Mouse (Mus musculus) embryonic facial prominence, embryonic 15.5 days (tissue): ENCODE data around the gene Tmem208. TPM values are rescaled to one million over a fixed set of nuclear protein-coding genes. Genes with fewer than 3 reads are reported as not detected.
A peak's percentile ranks its signal among the peaks of the same experiment; 100 is the strongest.

Source experiments
- ATAC-seq: fragments of 200-750 bp; cut with Nextera tagmentation; 2 replicates; pipeline ENCODE4 v1.8.0; 2017; ENCODE audit warnings: low read depth, moderate TSS enrichment; ENCODE audit not compliant: insufficient number of reproducible peaks, low FRiP score, low TSS enrichment
- H3K27ac ChIP-seq: fragments of 300-500 bp; sonication (generic); replicated peaks from 2 replicates; pipeline ENCODE4 v1.5.1; 2015; ENCODE audit warnings: mild to moderate bottlenecking, inconsistent platforms
- H3K27me3 ChIP-seq: fragments of 300-500 bp; sonication (generic); 2 replicates; pipeline ENCODE4 v1.6.1; 2015; ENCODE audit warnings: inconsistent platforms
- H3K36me3 ChIP-seq: fragments of 300-500 bp; sonication (generic); 2 replicates; pipeline ENCODE4 v1.6.1; 2015; ENCODE audit warnings: mild to moderate bottlenecking, inconsistent platforms
- H3K4me1 ChIP-seq: fragments of 300-500 bp; sonication (generic); 2 replicates; pipeline ENCODE4 v1.6.1; 2015; ENCODE audit warnings: inconsistent platforms
- H3K4me2 ChIP-seq: fragments of 300-500 bp; sonication (generic); replicated peaks from 2 replicates; pipeline ENCODE4 v1.6.1; 2015; ENCODE audit warnings: mild to moderate bottlenecking, inconsistent platforms
- H3K4me3 ChIP-seq: fragments of 300-500 bp; sonication (generic); replicated peaks from 2 replicates; pipeline ENCODE4 v1.5.1; 2015; ENCODE audit warnings: mild to moderate bottlenecking, inconsistent platforms
- H3K9ac ChIP-seq: fragments of 300-500 bp; sonication (generic); 2 replicates; pipeline ENCODE4 v1.6.1; 2015; ENCODE audit warnings: inconsistent platforms
- H3K9me3 ChIP-seq: fragments of 300-500 bp; sonication (generic); replicated peaks from 2 replicates; pipeline ENCODE4 v1.6.1; 2016; ENCODE audit warnings: inconsistent platforms
- WGBS: fragments of 180-500 bp; shearing (Covaris S2); methylation state at CpG from one replicate; pipeline ENCODE4 v1.1.7; 2015; 5-methylcytosine and 5-hydroxymethylcytosine counted together
- polyA plus RNA-seq: library from polyadenylated mRNA; unstranded; fragments of >200 nt; fragmentation: Nextera tagmentation; extraction: Ambion mirVana; gene quantifications from 2 replicates; pipeline ENCODE4 v1.2.1, GENCODE M21; 2015

Gene Tmem208
- polyA plus RNA-seq, 1 experiment from 2014 or later = 131 TPM

GRCm38 (mm10) chr8:105331931-105332330 lies 5.8 kb downstream of the Tmem208 start:
- H3K9me3 ChIP-seq = no peaks in the 10 kb centered on the region
- no peak for ATAC-seq
- no peak overlapping the region for H3K4me3 ChIP-seq
- no peaks in the 10 kb centered on the region for H3K27me3 ChIP-seq
- no peak overlapping the region for H3K4me2 ChIP-seq
- peaks cover 85% of the 10 kb centered on the region for H3K36me3 ChIP-seq
- WGBS = 93% methylated on average over 9 of the region's 9 CpGs
- no peak overlapping the region for H3K9ac ChIP-seq
- H3K4me1 ChIP-seq = peaks cover 7% of the 10 kb centered on the region
- H3K27ac ChIP-seq = no peak overlapping the region

DNA sequence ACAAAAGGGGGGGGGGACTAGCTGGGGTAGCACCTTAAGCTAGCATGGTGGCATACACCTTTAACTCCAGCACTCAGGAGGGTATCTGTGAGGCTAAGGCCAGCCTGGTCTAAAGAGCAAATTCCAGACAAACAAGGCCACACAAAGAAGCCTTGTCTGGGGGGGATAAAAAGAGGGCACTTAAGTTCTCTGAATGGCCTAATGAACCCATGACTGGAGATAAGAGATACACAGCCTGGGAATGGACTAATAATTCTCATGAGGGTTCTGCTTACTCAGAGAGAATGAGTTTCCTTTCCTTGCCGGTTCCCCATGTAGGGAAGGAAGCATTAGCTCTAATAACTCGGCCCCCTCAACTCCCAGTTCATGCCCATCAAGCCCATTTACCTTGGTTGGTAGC lies 6.4 kb downstream of the Tmem208 start:
- WGBS = 62% methylated on average over 2 of the region's 2 CpGs
- Histone ChIP-seq H3K4me2 (no peak overlapping the region), H3K27me3 (no peaks in the 10 kb centered on the region), H3K4me1 (peaks cover under 1% of the 10 kb centered on the region), H3K4me3 (no peak overlapping the region), H3K36me3 (peaks cover 87% of the 10 kb centered on the region), H3K9me3 (no peaks in the 10 kb centered on the region), H3K27ac (no peak overlapping the region), H3K9ac (no peak overlapping the region)
- no peak for ATAC-seq

- 65% methylated on average over 32 of the region's 32 CpGs for WGBS
- Histone ChIP-seq H3K4me1 (peaks cover 19% of the 10 kb centered on the region), H3K4me2 (no peak overlapping the region), H3K27ac (no peak overlapping the region), H3K27me3 (no peaks in the 10 kb centered on the region), H3K4me3 (no peak overlapping the region), H3K9me3 (no peaks in the 10 kb centered on the region), H3K36me3 (peaks cover 50% of the 10 kb centered on the region), H3K9ac (no peak overlapping the region)
- no peak for ATAC-seq
These were observed 10.4 kb downstream of the Tmem208 start for GRCm38 (mm10) chr8:105336373-105337130.

DNA sequence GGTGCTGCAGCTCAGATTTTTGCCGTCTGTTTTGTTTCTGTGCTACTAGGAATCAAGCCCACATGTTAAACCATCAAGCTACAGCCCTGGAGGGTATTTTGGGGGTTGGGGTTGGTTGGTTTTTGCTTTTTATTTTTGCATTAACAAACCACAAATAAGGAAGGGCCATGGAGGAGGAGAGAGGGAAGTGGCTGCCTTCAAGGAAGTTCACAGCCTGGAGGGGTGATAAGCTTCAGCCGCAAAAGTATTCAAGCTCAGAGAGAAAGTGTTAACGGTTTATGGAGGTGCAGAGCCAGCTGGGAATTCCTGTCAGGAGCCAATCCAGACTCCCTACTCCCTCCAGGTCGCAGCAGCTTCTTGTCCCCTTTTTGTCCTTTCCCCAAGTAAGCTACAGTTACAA lies 12.8 kb downstream of the Tmem208 start:
- H3K9ac ChIP-seq = no peak overlapping the region
- 0 out of 2 replicates have a peak overlapping the region, but pooled peaks have one; percentile 28 for H3K27ac ChIP-seq
- 20% methylated on average over 4 of the region's 4 CpGs for WGBS
- H3K4me2 ChIP-seq = no peak overlapping the region
- ATAC-seq = no peak
- no peak overlapping the region for H3K4me3 ChIP-seq
- H3K4me1 ChIP-seq = peaks cover 23% of the 10 kb centered on the region
- no peaks in the 10 kb centered on the region for H3K27me3 ChIP-seq
- H3K36me3 ChIP-seq = peaks cover 27% of the 10 kb centered on the region
- no peaks in the 10 kb centered on the region for H3K9me3 ChIP-seq

GRCm38 (mm10) chr8:105339886-105340635 lies 13.9 kb downstream of the Tmem208 start:
- no peak overlapping the region for H3K27ac ChIP-seq
- no peak overlapping the region for H3K9ac ChIP-seq

GRCm38 (mm10) chr8:105341399-105341798 lies 15.2 kb downstream of the Tmem208 start:
- H3K4me3 ChIP-seq = no peak overlapping the region
- H3K9me3 ChIP-seq = no peaks in the 10 kb centered on the region
- H3K9ac ChIP-seq = no peak overlapping the region
- WGBS = 35% methylated on average over 8 of the region's 8 CpGs
- H3K27ac ChIP-seq = no peak overlapping the region
- no peaks in the 10 kb centered on the region for H3K27me3 ChIP-seq
- H3K36me3 ChIP-seq = peaks cover 8% of the 10 kb centered on the region
- no peak for ATAC-seq
- no peak overlapping the region for H3K4me2 ChIP-seq
- H3K4me1 ChIP-seq = peaks cover 45% of the 10 kb centered on the region

More at GRCm38 (mm10) chr8:105339886-105340635, 13.9 kb downstream of the Tmem208 start:
- 76% methylated on average over 6 of the region's 6 CpGs for WGBS
- Histone ChIP-seq H3K36me3 (peaks cover 19% of the 10 kb centered on the region), H3K4me3 (no peak overlapping the region), H3K9me3 (no peaks in the 10 kb centered on the region), H3K4me2 (no peak overlapping the region), H3K4me1 (peaks cover 31% of the 10 kb centered on the region), H3K27me3 (no peaks in the 10 kb centered on the region)
- no peak for ATAC-seq

DNA sequence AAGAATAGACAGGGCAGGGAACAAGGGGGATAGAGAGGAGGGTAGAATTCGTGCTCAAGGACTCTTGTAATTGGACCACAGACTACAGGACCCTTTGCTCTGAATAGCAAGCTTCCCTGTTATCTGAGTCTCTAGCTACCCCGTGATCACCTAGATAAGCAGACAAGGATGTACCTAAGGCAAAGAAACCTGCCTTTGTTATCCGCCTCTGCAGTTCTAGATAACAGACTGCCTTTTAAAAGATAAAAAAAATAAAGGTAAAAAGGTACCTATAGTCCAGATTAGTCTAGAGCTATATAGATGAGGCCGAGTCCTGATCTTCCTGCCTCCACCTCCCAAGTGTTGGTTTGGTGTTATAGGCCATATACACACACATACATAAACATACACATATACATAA lies 16.6 kb downstream of the Tmem208 start:
- Histone ChIP-seq H3K4me1 (peaks cover 56% of the 10 kb centered on the region), H3K27me3 (no peaks in the 10 kb centered on the region), H3K27ac (no peak overlapping the region), H3K9ac (no peak overlapping the region), H3K4me3 (no peak overlapping the region), H3K36me3 (no peaks in the 10 kb centered on the region), H3K4me2 (no peak overlapping the region), H3K9me3 (no peaks in the 10 kb centered on the region)
- WGBS = 71% methylated on average over 4 of the region's 4 CpGs
- ATAC-seq = no peak

- WGBS = 71% methylated on average over 8 of the region's 8 CpGs
- Histone ChIP-seq H3K9me3 (no peaks in the 10 kb centered on the region), H3K4me3 (no peak overlapping the region), H3K4me2 (no peak overlapping the region), H3K27ac (no peak overlapping the region), H3K36me3 (no peaks in the 10 kb centered on the region), H3K27me3 (no peaks in the 10 kb centered on the region), H3K4me1 (peaks cover 58% of the 10 kb centered on the region), H3K9ac (no peak overlapping the region)
- no peak for ATAC-seq
These were observed 17.8 kb downstream of the Tmem208 start for GRCm38 (mm10) chr8:105343791-105344574.

DNA sequence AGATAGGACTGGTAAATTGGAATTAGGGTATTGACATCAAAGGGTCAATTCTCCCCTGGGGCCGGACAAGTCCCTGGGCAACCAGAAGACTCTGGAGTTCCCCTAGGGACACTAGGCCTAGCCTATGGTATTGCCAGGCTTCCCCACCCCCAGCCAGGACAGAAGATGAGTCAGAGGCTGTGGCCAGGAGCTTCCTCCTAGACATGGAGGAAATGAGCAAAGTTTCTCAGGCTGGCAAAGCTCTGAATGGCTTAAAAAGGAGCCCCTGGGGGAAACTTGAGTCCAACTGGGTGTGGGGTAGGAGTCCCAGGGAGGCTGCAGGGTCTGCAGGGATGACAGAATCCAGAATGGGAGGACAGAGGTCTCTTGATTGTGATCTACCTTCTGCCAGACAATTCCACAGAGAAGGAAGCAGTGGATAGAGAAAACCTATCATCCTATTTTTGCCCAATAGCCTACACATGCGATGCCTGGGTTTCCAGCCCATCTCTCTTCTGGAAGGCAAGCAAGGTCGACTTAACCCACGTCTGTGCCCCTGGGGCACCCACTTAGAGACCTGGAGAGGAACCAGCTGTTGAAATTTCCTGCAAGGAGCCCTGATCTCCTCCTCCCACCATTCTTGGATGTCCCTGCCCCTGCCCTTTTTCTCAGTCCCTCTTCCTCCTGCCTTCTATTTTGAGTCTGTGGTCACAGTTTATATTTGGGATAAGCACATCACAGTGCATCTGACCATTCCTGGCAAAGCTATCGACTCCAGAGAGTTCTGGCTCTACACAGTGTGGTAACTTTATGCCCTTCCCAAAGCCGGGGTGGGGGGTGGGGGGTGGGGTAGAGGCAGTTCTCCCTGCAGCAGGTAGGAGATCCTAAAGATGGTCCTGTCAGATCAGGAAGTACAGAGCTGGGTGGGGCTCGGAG lies 19.2 kb downstream of the Tmem208 start:
- Histone ChIP-seq H3K9ac (no peak overlapping the region), H3K4me2 (no peak overlapping the region; the same call in 1 of the 2 replicates), H3K27ac (peak overlapping the region; percentile 44; the same call in 1 of the 2 replicates), H3K4me1 (peaks cover 65% of the 10 kb centered on the region), H3K4me3 (no peak overlapping the region; the same call in 1 of the 2 replicates), H3K9me3 (no peaks in the 10 kb centered on the region), H3K27me3 (no peaks in the 10 kb centered on the region), H3K36me3 (no peaks in the 10 kb centered on the region)
- 39% methylated on average over 7 of the region's 7 CpGs for WGBS
- ATAC-seq = no peak

DNA sequence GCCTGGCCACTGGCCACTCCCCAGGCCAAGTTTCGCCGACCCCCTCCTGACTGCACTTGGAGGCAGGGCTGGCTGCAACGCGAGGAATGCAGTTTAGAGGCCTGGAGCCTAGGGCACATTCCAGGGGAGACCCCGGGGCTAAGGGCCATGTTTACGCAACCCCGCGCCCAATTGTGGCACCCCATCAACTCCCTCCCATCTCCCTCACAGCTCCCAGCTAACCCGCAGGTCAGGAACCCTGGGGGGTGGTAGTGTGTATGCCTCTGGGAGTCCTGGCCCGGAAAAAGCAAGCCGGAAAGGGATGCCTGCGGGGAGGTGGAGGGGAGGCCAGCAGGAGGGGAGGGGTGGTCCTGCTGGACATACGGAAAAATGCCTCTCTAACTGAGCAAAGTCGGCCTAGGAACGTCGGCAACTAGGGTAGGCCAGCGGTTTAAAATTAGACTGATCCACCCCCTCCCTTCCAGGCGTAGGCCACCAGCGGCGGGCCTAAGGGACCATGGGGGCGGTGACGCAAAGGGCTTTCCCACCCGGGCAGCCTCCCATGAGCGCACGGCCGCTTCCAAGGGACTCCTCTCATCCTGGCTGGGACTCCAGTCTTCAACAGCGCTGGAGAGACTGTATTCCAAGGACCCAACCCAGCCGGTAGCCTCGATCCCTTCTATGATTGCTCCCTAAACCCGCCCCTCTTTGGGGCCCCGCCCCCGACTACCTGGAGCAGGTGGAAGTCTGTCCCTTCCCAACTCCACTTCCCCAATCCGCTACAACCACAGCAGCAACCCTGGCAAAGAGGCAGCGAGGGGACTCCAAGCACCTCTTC lies 20.7 kb downstream of the Tmem208 start:
- Histone ChIP-seq H3K4me3 (peak overlapping the region; percentile 70), H3K9me3 (no peaks in the 10 kb centered on the region), H3K36me3 (no peaks in the 10 kb centered on the region), H3K27ac (peak overlapping the region; percentile 88), H3K9ac (peak overlapping the region; percentile 62), H3K4me1 (peaks cover 58% of the 10 kb centered on the region), H3K4me2 (peak overlapping the region; percentile 98), H3K27me3 (no peaks in the 10 kb centered on the region)
- no peak for ATAC-seq
- WGBS = 1% methylated on average over 34 of the region's 34 CpGs
